Mouse (Mus musculus): ENCODE measurements around the gene Hmgcll1. TPM values are rescaled to one million over a fixed set of nuclear protein-coding genes. Genes with fewer than 3 reads are reported as not detected.

The Hmgcll1 gene
- polyA plus RNA-seq, 1 experiment from 2014 or later, result 14.5 TPM

GRCm38 (mm10) chr9:76038327-76039103 lies 23.9 kb downstream of the Hmgcll1 start:
- no peak overlapping the region for H3K4me3 ChIP-seq (ENCODE audit: low read depth, low read length)
- no peaks in the 10 kb centered on the region for H3K27me3 ChIP-seq (ENCODE audit: control insufficient read depth, insufficient read depth, low read length)
- no peaks in the 10 kb centered on the region for H3K36me3 ChIP-seq (ENCODE audit: control insufficient read depth, insufficient read depth, low read length)
- DNase-seq (ENCODE audit: low spot score), result no peak
- no peak overlapping the region for H3K9ac ChIP-seq (ENCODE audit: low read length)
- H3K4me1 ChIP-seq (ENCODE audit: control insufficient read depth, insufficient read depth, low read length), result no peaks in the 10 kb centered on the region
- no peak for ATAC-seq (ENCODE audit: insufficient read depth, low FRiP score, low TSS enrichment)
- no peak overlapping the region for H3K27ac ChIP-seq (ENCODE audit: low read depth, low read length)
- no peaks in the 10 kb centered on the region for H3K9me3 ChIP-seq (ENCODE audit: control insufficient read depth, low read length)
- 58% methylated on average over 9 of the region's 9 CpGs for WGBS
- no peak overlapping the region for H3K4me2 ChIP-seq (ENCODE audit: low read depth)

- Histone ChIP-seq H3K4me1 (ENCODE audit: control insufficient read depth, insufficient read depth, low read length) (no peaks in the 10 kb centered on the region), H3K4me3 (ENCODE audit: low read depth, low read length) (no peak overlapping the region), H3K9ac (ENCODE audit: low read length) (no peak overlapping the region), H3K36me3 (ENCODE audit: control insufficient read depth, insufficient read depth, low read length) (no peaks in the 10 kb centered on the region), H3K4me2 (ENCODE audit: low read depth) (no peak overlapping the region), H3K27ac (ENCODE audit: low read depth, low read length) (no peak overlapping the region), H3K9me3 (ENCODE audit: control insufficient read depth, low read length) (no peaks in the 10 kb centered on the region), H3K27me3 (ENCODE audit: control insufficient read depth, insufficient read depth, low read length) (no peaks in the 10 kb centered on the region)
- DNase-seq (ENCODE audit: low spot score) (no peak), ATAC-seq (ENCODE audit: insufficient read depth, low FRiP score, low TSS enrichment) (no peak)
- WGBS, result 91% methylated on average over 5 of the region's 5 CpGs
Observed at GRCm38 (mm10) chr9:76039711-76040110, 25.1 kb downstream of the Hmgcll1 start.

GRCm38 (mm10) chr9:76043341-76043740 lies 28.7 kb downstream of the Hmgcll1 start:
- no peak overlapping the region for H3K27ac ChIP-seq (ENCODE audit: low read depth, low read length)
- H3K4me1 ChIP-seq (ENCODE audit: control insufficient read depth, insufficient read depth, low read length), result no peaks in the 10 kb centered on the region
- H3K36me3 ChIP-seq (ENCODE audit: control insufficient read depth, insufficient read depth, low read length), result no peaks in the 10 kb centered on the region
- ATAC-seq (ENCODE audit: insufficient read depth, low FRiP score, low TSS enrichment) (no peak), DNase-seq (ENCODE audit: low spot score) (no peak)
- no peak overlapping the region for H3K4me2 ChIP-seq (ENCODE audit: low read depth)
- H3K9ac ChIP-seq (ENCODE audit: low read length), result no peak overlapping the region
- 76% methylated on average over 5 of the region's 5 CpGs for WGBS
- no peaks in the 10 kb centered on the region for H3K27me3 ChIP-seq (ENCODE audit: control insufficient read depth, insufficient read depth, low read length)
- H3K4me3 ChIP-seq (ENCODE audit: low read depth, low read length), result no peak overlapping the region
- no peaks in the 10 kb centered on the region for H3K9me3 ChIP-seq (ENCODE audit: control insufficient read depth, low read length)

- no peak for DNase-seq (ENCODE audit: low spot score)
- H3K9me3 ChIP-seq (ENCODE audit: control insufficient read depth, low read length), result no peaks in the 10 kb centered on the region
- H3K27me3 ChIP-seq (ENCODE audit: control insufficient read depth, insufficient read depth, low read length), result no peaks in the 10 kb centered on the region
- no peaks in the 10 kb centered on the region for H3K4me1 ChIP-seq (ENCODE audit: control insufficient read depth, insufficient read depth, low read length)
- H3K4me2 ChIP-seq (ENCODE audit: low read depth), result no peak overlapping the region
- H3K9ac ChIP-seq (ENCODE audit: low read length), result no peak overlapping the region
- ATAC-seq (ENCODE audit: insufficient read depth, low FRiP score, low TSS enrichment), result no peak
- H3K27ac ChIP-seq (ENCODE audit: low read depth, low read length), result no peak overlapping the region
- no peak overlapping the region for H3K4me3 ChIP-seq (ENCODE audit: low read depth, low read length)
- WGBS, result 70% methylated on average over 3 of the region's 3 CpGs
- no peaks in the 10 kb centered on the region for H3K36me3 ChIP-seq (ENCODE audit: control insufficient read depth, insufficient read depth, low read length)
Observed at GRCm38 (mm10) chr9:76060935-76061334, 46.3 kb downstream of the Hmgcll1 start.

- ATAC-seq (ENCODE audit: insufficient read depth, low FRiP score, low TSS enrichment), result no peak
- Histone ChIP-seq H3K27me3 (ENCODE audit: control insufficient read depth, insufficient read depth, low read length) (no peaks in the 10 kb centered on the region), H3K27ac (ENCODE audit: low read depth, low read length) (no peak overlapping the region), H3K4me2 (ENCODE audit: low read depth) (no peak overlapping the region), H3K4me1 (ENCODE audit: control insufficient read depth, insufficient read depth, low read length) (no peaks in the 10 kb centered on the region), H3K9me3 (ENCODE audit: control insufficient read depth, low read length) (no peaks in the 10 kb centered on the region), H3K4me3 (ENCODE audit: low read depth, low read length) (no peak overlapping the region), H3K9ac (ENCODE audit: low read length) (no peak overlapping the region), H3K36me3 (ENCODE audit: control insufficient read depth, insufficient read depth, low read length) (no peaks in the 10 kb centered on the region)
- DNase-seq (ENCODE audit: low spot score), result no peak
- WGBS, result 70% methylated on average over 4 of the region's 4 CpGs
Observed at GRCm38 (mm10) chr9:76061492-76061891, 46.8 kb downstream of the Hmgcll1 start.

- Histone ChIP-seq H3K9ac (ENCODE audit: low read length) (no peak overlapping the region), H3K4me3 (ENCODE audit: low read depth, low read length) (no peak overlapping the region), H3K4me1 (ENCODE audit: control insufficient read depth, insufficient read depth, low read length) (no peaks in the 10 kb centered on the region), H3K27ac (ENCODE audit: low read depth, low read length) (no peak overlapping the region), H3K27me3 (ENCODE audit: control insufficient read depth, insufficient read depth, low read length) (no peaks in the 10 kb centered on the region), H3K4me2 (ENCODE audit: low read depth) (no peak overlapping the region), H3K9me3 (ENCODE audit: control insufficient read depth, low read length) (no peaks in the 10 kb centered on the region), H3K36me3 (ENCODE audit: control insufficient read depth, insufficient read depth, low read length) (no peaks in the 10 kb centered on the region)
- 61% methylated on average over 2 of the region's 2 CpGs for WGBS
- ATAC-seq (ENCODE audit: insufficient read depth, low FRiP score, low TSS enrichment), result no peak
- no peak for DNase-seq (ENCODE audit: low spot score)
Observed at GRCm38 (mm10) chr9:76064164-76064563, 49.5 kb downstream of the Hmgcll1 start.

- WGBS, result 79% methylated on average over 2 of the region's 2 CpGs
- H3K27ac ChIP-seq (ENCODE audit: low read depth, low read length), result no peak overlapping the region
- no peak for ATAC-seq (ENCODE audit: insufficient read depth, low FRiP score, low TSS enrichment)
Observed at GRCm38 (mm10) chr9:76091561-76091960, 76.9 kb downstream of the Hmgcll1 start.

GRCm38 (mm10) chr9:76097221-76097620 lies 82.6 kb downstream of the Hmgcll1 start:
- no peaks in the 10 kb centered on the region for H3K9me3 ChIP-seq (ENCODE audit: control insufficient read depth, low read length)
- H3K27ac ChIP-seq (ENCODE audit: low read depth, low read length), result no peak overlapping the region
- 82% methylated on average over 5 of the region's 5 CpGs for WGBS
- no peak overlapping the region for H3K4me2 ChIP-seq (ENCODE audit: low read depth)
- H3K9ac ChIP-seq (ENCODE audit: low read length), result no peak overlapping the region
- H3K4me1 ChIP-seq (ENCODE audit: control insufficient read depth, insufficient read depth, low read length), result no peaks in the 10 kb centered on the region
- ATAC-seq (ENCODE audit: insufficient read depth, low FRiP score, low TSS enrichment) (no peak), DNase-seq (ENCODE audit: low spot score) (no peak)
- H3K27me3 ChIP-seq (ENCODE audit: control insufficient read depth, insufficient read depth, low read length), result no peaks in the 10 kb centered on the region
- no peak overlapping the region for H3K4me3 ChIP-seq (ENCODE audit: low read depth, low read length)
- H3K36me3 ChIP-seq (ENCODE audit: control insufficient read depth, insufficient read depth, low read length), result no peaks in the 10 kb centered on the region

More at GRCm38 (mm10) chr9:76091561-76091960, 76.9 kb downstream of the Hmgcll1 start:
- Histone ChIP-seq H3K9ac (ENCODE audit: low read length) (no peak overlapping the region), H3K36me3 (ENCODE audit: control insufficient read depth, insufficient read depth, low read length) (no peaks in the 10 kb centered on the region), H3K4me2 (ENCODE audit: low read depth) (no peak overlapping the region), H3K4me1 (ENCODE audit: control insufficient read depth, insufficient read depth, low read length) (no peaks in the 10 kb centered on the region), H3K4me3 (ENCODE audit: low read depth, low read length) (no peak overlapping the region), H3K27me3 (ENCODE audit: control insufficient read depth, insufficient read depth, low read length) (no peaks in the 10 kb centered on the region), H3K9me3 (ENCODE audit: control insufficient read depth, low read length) (no peaks in the 10 kb centered on the region)
- no peak for DNase-seq (ENCODE audit: low spot score)

GRCm38 (mm10) chr9:76099981-76100380 lies 85.3 kb downstream of the Hmgcll1 start:
- no peak overlapping the region for H3K9ac ChIP-seq (ENCODE audit: low read length)
- H3K36me3 ChIP-seq (ENCODE audit: control insufficient read depth, insufficient read depth, low read length), result no peaks in the 10 kb centered on the region
- ATAC-seq (ENCODE audit: insufficient read depth, low FRiP score, low TSS enrichment) (no peak), DNase-seq (ENCODE audit: low spot score) (no peak)
- H3K4me2 ChIP-seq (ENCODE audit: low read depth), result no peak overlapping the region
- 80% methylated on average over 3 of the region's 3 CpGs for WGBS
- no peak overlapping the region for H3K27ac ChIP-seq (ENCODE audit: low read depth, low read length)
- H3K27me3 ChIP-seq (ENCODE audit: control insufficient read depth, insufficient read depth, low read length), result no peaks in the 10 kb centered on the region
- no peaks in the 10 kb centered on the region for H3K9me3 ChIP-seq (ENCODE audit: control insufficient read depth, low read length)
- no peaks in the 10 kb centered on the region for H3K4me1 ChIP-seq (ENCODE audit: control insufficient read depth, insufficient read depth, low read length)
- no peak overlapping the region for H3K4me3 ChIP-seq (ENCODE audit: low read depth, low read length)

Data from neural tube, embryonic 11.5 days (tissue).